Mouse (Mus musculus): Measurements from ENCODE around the gene Fars2. TPM values are rescaled to one million over a fixed set of nuclear protein-coding genes. Genes with fewer than 3 reads are reported as not detected.

Fars2 gene
- polyA plus RNA-seq, 1 experiment from 2014 or later: 33.4 TPM

DNA sequence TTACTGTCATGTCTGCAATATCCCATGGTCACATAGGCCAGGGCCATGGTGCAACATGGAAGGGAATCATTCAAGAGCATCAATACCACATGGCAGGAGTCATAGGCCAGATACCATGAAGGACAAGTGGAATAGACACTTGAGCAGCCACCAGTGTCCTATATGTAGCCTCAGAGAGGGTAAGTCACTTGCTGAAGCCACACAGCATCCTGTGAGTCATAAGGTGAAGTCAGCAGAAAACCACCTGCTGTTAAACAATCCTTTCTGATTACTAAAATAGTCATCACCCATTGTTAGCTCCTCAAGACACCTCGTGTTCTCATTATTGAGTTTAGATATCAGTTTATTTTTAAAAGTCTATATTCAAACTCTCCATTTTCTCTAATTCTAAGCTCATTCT lies 395.9 kb downstream of the Fars2 start:
- Histone ChIP-seq H3K4me2 (no peak overlapping the region), H3K27ac (no peak overlapping the region), H3K36me3 (no peaks in the 10 kb centered on the region), H3K9ac (no peak overlapping the region), H3K4me3 (no peak overlapping the region), H3K27me3 (no peaks in the 10 kb centered on the region), H3K9me3 (no peaks in the 10 kb centered on the region), H3K4me1 (no peaks in the 10 kb centered on the region)
- no peak for ATAC-seq (ENCODE audit: insufficient number of reproducible peaks, low FRiP score, low TSS enrichment, low read depth)
- 82% methylated on average over 1 of the region's 1 CpGs for WGBS

DNA sequence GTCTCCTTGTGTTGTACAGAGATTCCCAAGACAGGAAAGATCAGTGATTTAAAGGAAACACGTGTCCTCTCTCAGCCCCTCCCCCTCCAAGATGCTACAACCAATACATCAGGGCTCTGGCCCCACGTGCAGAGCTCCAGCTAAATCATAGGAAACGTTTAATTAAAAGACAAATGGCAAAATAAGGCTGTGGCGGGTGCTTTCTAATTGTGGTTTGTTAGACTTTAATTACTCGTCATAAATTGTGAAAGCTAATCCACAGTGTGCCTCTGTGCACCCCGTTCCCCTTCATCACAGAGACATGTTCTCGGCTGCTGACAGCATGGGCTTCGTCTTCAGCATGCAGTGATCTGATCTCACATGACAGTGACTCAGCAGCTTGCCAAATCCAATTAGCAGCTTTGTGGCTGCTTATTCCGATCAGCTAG lies 400.9 kb downstream of the Fars2 start:
- H3K4me3 ChIP-seq: no peak overlapping the region
- no peak overlapping the region for H3K27ac ChIP-seq
- H3K4me2 ChIP-seq: no peak overlapping the region
- H3K36me3 ChIP-seq: no peaks in the 10 kb centered on the region
- no peaks in the 10 kb centered on the region for H3K9me3 ChIP-seq
- no peak overlapping the region for H3K9ac ChIP-seq
- no peak for ATAC-seq (ENCODE audit: insufficient number of reproducible peaks, low FRiP score, low TSS enrichment, low read depth)
- no peaks in the 10 kb centered on the region for H3K27me3 ChIP-seq
- H3K4me1 ChIP-seq: no peaks in the 10 kb centered on the region
- WGBS: 25% methylated on average over 9 of the region's 9 CpGs

DNA sequence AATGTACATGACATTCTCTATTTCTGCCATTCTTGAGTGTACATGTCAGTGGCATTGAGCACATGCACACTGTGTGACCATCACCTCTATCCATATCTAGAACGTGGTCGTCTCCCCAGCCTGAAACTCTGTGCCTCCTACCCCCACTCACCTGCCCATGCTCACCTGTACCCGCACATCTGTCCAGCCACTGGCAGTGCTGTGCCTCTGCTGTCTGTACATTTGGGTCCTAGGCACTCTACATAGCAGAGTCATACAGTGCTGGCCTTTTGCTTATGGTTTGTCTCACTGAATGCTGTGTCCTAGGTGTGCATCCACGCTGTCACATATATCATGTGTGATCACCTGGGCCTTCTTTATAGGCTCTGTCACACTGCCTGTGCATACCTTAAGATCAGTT lies 410.5 kb downstream of the Fars2 start:
- Histone ChIP-seq H3K9ac (no peak overlapping the region), H3K4me1 (peaks cover 4% of the 10 kb centered on the region; the same call in 1 of the 2 replicates), H3K9me3 (no peaks in the 10 kb centered on the region), H3K27me3 (no peaks in the 10 kb centered on the region), H3K36me3 (no peaks in the 10 kb centered on the region), H3K4me3 (no peak overlapping the region), H3K27ac (no peak overlapping the region), H3K4me2 (no peak overlapping the region)
- no peak for ATAC-seq (ENCODE audit: insufficient number of reproducible peaks, low FRiP score, low TSS enrichment, low read depth)
- WGBS: 86% methylated on average over 4 of the region's 4 CpGs

DNA sequence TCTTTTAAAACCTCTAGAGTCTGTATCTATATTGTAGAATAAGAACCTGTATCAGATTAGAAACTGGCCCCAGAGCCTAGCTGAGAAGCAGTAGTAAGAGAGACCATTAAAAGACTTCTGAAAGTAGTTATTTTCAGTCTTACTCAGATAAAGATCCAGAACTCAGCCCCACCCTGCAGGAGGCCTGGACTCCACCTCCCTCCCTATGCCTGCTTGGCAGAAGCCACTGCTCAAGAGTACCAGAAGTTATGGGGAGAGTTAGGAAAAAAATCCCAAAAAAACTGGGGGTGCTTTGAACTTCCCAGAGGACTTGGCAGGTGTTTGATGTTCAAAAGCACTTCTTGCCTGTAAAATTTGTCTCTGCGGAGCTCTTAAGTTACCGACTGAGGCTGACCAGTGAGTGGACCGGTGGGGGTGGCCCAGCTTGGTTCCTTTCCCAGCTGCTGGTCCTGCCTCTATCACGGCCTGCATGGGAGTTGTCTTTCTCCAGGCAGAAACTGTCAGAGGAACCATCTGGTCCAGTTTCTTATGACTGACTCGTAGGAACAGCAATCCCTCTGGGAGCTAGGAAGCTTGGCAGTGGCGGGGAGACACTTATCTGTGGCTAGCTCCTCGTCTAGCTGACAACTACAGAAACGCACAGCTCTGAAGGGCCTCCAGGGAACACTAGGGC lies 411.1 kb downstream of the Fars2 start:
- 0 out of 2 replicates have a peak, but pooled peaks have one; percentile 56 for ATAC-seq (ENCODE audit: insufficient number of reproducible peaks, low FRiP score, low TSS enrichment, low read depth)
- Histone ChIP-seq H3K4me3 (no peak overlapping the region), H3K36me3 (no peaks in the 10 kb centered on the region), H3K9ac (no peak overlapping the region), H3K27ac (peak overlapping the region; percentile 59), H3K9me3 (no peaks in the 10 kb centered on the region), H3K27me3 (no peaks in the 10 kb centered on the region), H3K4me2 (no peak overlapping the region), H3K4me1 (peaks cover 4% of the 10 kb centered on the region; the same call in 1 of the 2 replicates)
- 45% methylated on average over 8 of the region's 8 CpGs for whole genome bisulfite sequencing

DNA sequence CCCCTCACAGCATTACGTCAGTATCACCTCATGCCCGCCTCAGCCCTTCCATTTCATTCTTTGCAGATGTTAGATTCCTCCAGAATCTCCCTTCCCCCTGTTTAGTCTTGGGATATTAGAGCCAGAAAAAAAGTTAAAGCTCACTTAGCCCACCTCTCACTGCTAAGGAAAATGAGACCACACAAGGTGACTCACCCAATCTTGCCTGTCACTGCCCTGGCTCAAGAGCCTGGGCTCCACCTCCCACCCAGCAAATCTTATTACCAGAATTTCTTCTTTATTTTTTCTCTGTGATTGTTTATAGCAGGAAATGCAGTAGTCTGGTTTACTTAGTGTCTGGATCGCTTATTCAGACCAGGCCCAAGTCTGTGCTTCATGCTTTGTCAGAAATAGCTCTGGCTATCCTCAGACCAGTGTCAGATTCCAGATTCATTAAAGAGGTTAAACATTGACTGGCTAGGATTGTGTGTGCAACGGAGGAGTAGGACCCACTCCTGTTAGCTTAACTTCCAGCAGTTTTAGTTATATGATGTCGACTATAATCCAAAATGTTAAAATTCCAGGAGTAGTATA lies 412.3 kb downstream of the Fars2 start:
- Histone ChIP-seq H3K9ac (no peak overlapping the region), H3K27ac (no peak overlapping the region), H3K9me3 (no peaks in the 10 kb centered on the region), H3K4me3 (no peak overlapping the region), H3K36me3 (no peaks in the 10 kb centered on the region), H3K4me2 (no peak overlapping the region), H3K4me1 (peaks cover 4% of the 10 kb centered on the region), H3K27me3 (no peaks in the 10 kb centered on the region)
- WGBS: 54% methylated on average over 5 of the region's 5 CpGs
- no peak for ATAC-seq (ENCODE audit: insufficient number of reproducible peaks, low FRiP score, low TSS enrichment, low read depth)

DNA sequence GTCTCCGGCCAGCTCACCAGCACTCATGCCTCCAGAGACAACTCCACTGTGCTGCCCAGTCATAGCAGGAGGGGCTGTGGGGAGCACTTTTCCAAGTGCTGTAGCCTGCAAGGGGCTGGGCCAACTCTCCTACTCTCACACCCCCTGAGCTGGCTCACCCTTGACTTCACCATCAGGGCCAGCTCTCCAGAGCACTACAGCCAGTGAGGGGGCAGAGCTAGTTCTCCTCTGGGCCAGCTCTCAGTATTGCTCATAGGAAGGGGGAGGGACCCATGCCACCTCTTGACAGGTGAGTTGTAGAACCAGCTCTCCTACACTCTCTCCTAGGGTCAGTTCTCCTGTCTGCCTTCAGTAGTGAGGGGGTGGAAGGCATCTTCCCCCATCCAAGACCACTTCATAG lies 413.6 kb downstream of the Fars2 start:
- no peaks in the 10 kb centered on the region for H3K36me3 ChIP-seq
- H3K4me3 ChIP-seq: no peak overlapping the region
- 80% methylated on average over 1 of the region's 1 CpGs for WGBS
- no peak for ATAC-seq (ENCODE audit: insufficient number of reproducible peaks, low FRiP score, low TSS enrichment, low read depth)
- H3K9me3 ChIP-seq: no peaks in the 10 kb centered on the region
- H3K27ac ChIP-seq: no peak overlapping the region
- H3K9ac ChIP-seq: no peak overlapping the region
- no peak overlapping the region for H3K4me2 ChIP-seq
- peaks cover 9% of the 10 kb centered on the region for H3K4me1 ChIP-seq
- no peaks in the 10 kb centered on the region for H3K27me3 ChIP-seq

DNA sequence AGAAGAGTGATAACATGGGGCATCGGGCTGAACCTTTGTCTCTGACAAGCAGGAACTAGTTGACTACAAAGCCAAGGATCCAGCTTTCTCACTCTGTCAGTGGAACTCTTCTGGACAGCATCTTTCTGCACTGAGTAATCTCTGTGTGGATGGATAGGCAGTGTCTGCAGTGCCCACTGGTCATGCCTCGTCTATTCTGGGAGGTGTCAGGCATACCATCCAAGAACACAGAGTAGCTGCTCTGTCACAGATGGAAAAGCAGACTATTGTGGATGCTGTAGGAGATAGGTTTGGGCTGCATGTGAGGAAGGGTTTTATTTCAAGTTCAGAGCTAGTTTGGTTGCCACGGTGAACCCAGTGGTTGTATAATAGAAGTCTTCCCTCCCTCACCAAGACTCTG lies 414.7 kb downstream of the Fars2 start:
- Histone ChIP-seq H3K4me3 (no peak overlapping the region), H3K4me1 (peaks cover 9% of the 10 kb centered on the region), H3K4me2 (no peak overlapping the region), H3K36me3 (no peaks in the 10 kb centered on the region), H3K27ac (no peak overlapping the region), H3K9ac (no peak overlapping the region), H3K9me3 (no peaks in the 10 kb centered on the region), H3K27me3 (no peaks in the 10 kb centered on the region)
- 84% methylated on average over 3 of the region's 3 CpGs for WGBS
- ATAC-seq (ENCODE audit: insufficient number of reproducible peaks, low FRiP score, low TSS enrichment, low read depth): no peak

DNA sequence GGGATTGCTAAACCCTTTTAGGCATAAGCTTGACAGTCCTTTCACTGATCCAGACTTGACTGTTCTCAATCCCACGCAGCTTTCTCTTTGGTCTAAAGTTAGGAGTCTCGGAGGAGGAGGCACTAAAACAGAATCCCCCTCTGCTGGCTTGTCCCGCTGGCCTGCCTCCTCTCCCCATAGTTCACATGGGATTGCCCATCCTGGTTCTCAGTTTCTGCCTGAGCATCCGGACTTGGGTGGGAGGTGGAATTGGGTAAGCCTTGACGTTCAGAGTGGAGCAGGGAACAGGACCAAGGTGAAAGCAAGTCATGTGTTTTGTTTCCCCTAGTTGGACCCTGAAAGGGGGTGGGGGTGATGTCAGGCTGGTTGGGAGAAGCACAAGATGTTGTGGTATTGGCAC lies 415.9 kb downstream of the Fars2 start:
- ATAC-seq (ENCODE audit: insufficient number of reproducible peaks, low FRiP score, low TSS enrichment, low read depth): no peak
- no peaks in the 10 kb centered on the region for H3K36me3 ChIP-seq
- H3K4me3 ChIP-seq: no peak overlapping the region
- 88% methylated on average over 5 of the region's 5 CpGs for WGBS
- H3K27me3 ChIP-seq: no peaks in the 10 kb centered on the region
- H3K4me1 ChIP-seq: peaks cover 14% of the 10 kb centered on the region
- no peak overlapping the region for H3K9ac ChIP-seq
- H3K9me3 ChIP-seq: no peaks in the 10 kb centered on the region
- H3K27ac ChIP-seq: no peak overlapping the region
- no peak overlapping the region for H3K4me2 ChIP-seq

DNA sequence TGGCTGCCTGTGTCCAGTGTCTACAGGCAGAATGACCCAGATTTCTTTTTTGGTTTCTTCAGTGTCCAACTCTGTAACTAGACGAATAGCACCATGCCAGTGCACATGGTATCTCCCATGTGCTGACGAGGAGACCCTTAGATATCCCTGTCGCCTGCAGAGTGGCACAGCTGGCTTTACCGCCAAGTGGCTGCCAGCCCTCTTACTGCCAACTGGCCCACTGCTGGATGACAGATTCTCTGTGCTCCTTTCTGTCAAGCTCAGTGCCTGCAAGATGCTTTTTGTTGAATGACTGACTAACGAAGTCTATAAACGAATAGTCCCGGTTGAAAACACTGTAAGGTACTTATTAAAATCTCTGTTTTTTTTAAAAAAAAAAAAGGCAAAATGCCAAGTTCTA lies 416.3 kb downstream of the Fars2 start:
- 58% methylated on average over 7 of the region's 7 CpGs for WGBS
- Histone ChIP-seq H3K27me3 (no peaks in the 10 kb centered on the region), H3K36me3 (no peaks in the 10 kb centered on the region), H3K9ac (no peak overlapping the region), H3K4me2 (no peak overlapping the region), H3K27ac (no peak overlapping the region), H3K9me3 (no peaks in the 10 kb centered on the region), H3K4me3 (no peak overlapping the region), H3K4me1 (peaks cover 12% of the 10 kb centered on the region)
- no peak for ATAC-seq (ENCODE audit: insufficient number of reproducible peaks, low FRiP score, low TSS enrichment, low read depth)

DNA sequence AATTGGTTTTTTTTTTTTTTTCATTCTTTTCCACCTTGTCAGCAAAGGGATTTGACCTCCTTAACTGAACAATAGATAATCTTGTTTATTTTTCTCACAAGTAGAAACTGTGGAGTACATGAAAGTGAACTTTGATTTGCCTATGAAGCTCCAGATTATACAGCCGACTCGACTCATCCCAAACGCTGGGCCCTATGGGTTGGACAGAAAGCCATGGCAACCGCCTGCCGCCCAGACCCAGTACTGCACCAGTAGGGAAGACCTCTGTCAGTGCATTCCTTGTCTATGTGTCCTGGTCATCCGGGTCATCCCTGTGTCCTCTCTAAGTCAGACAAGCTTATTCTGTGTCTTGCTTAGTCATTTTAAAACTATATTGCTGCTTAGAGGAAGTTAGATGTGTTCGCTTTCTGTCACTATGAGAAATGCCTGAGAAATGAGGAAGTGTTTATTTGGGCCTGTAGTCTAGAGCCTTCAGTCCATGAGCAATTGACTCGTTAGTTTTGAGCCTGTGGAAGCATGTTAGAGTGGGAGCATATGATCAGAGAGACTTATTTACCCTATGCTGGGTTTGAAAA lies 416.8 kb downstream of the Fars2 start:
- no peaks in the 10 kb centered on the region for H3K27me3 ChIP-seq
- no peaks in the 10 kb centered on the region for H3K36me3 ChIP-seq
- no peak overlapping the region for H3K4me3 ChIP-seq
- no peaks in the 10 kb centered on the region for H3K9me3 ChIP-seq
- no peak overlapping the region for H3K4me2 ChIP-seq
- no peak for ATAC-seq (ENCODE audit: insufficient number of reproducible peaks, low FRiP score, low TSS enrichment, low read depth)
- no peak overlapping the region for H3K27ac ChIP-seq
- no peak overlapping the region for H3K9ac ChIP-seq
- peaks cover 10% of the 10 kb centered on the region for H3K4me1 ChIP-seq
- WGBS: 81% methylated on average over 8 of the region's 8 CpGs

DNA sequence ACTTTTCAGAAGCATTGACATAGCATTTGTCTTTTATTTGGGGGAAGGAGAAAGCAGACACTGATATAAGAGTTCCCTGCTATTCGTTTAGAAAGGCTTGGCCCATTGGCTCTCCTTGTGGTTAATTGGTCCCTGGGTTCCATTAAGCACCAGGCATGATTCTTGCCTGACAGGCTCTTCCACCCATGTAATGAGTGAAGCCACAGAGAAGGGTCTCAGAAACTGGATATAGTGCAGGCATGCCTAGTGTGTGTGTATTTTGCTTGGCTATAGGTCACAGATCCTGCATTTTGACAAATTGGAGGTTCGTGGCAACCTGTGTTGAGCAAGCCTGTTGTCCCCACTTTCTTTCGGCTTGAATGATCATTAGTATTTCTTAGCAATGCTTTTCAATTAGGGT lies 420.4 kb downstream of the Fars2 start:
- peaks cover 10% of the 10 kb centered on the region for H3K4me1 ChIP-seq
- no peak for ATAC-seq (ENCODE audit: insufficient number of reproducible peaks, low FRiP score, low TSS enrichment, low read depth)
- H3K27ac ChIP-seq: no peak overlapping the region
- no peak overlapping the region for H3K9ac ChIP-seq
- WGBS: 51% methylated on average over 3 of the region's 3 CpGs
- no peaks in the 10 kb centered on the region for H3K27me3 ChIP-seq
- H3K4me3 ChIP-seq: no peak overlapping the region
- H3K4me2 ChIP-seq: no peak overlapping the region
- no peaks in the 10 kb centered on the region for H3K9me3 ChIP-seq
- H3K36me3 ChIP-seq: no peaks in the 10 kb centered on the region

DNA sequence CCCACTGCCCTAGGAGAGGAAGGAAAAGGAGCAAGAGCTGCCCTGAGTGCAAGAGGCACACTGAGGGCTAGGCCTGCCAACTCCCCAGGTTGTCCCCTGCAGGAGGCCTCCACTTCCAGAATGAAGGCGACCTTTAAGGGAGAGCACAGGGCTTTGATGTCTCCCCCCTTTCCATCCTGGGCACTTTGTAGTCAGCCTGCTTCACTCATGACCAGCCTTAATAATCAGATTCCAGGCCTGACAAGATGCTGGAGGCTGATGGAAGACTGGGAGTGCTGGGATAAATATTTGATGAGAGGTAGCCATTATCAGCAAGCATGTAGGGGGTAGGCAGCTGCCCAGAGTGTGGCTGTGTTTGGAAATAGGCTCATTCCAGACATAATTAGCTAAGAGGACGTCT lies 421.2 kb downstream of the Fars2 start:
- ATAC-seq (ENCODE audit: insufficient number of reproducible peaks, low FRiP score, low TSS enrichment, low read depth): no peak
- Histone ChIP-seq H3K9ac (no peak overlapping the region), H3K36me3 (no peaks in the 10 kb centered on the region), H3K27me3 (no peaks in the 10 kb centered on the region), H3K27ac (no peak overlapping the region), H3K4me1 (peaks cover 10% of the 10 kb centered on the region), H3K4me3 (no peak overlapping the region), H3K9me3 (no peaks in the 10 kb centered on the region), H3K4me2 (no peak overlapping the region)
- 56% methylated on average over 2 of the region's 2 CpGs for WGBS
